Mouse (Mus musculus) adrenal gland, postnatal 25 days (tissue): Measurements from ENCODE around the gene Arvcf. TPM values are rescaled to one million over a fixed set of nuclear protein-coding genes. Genes with fewer than 3 reads are reported as not detected.

ENCODE experiments used
- DNase-seq: peaks from one replicate; pipeline ENCODE4 v3.0.0; 2021; ENCODE audit warnings: mixed read lengths
- long read RNA-seq: library from polyadenylated mRNA; stranded (forward); transcript quantifications from one replicate; pipeline ENCODE4 v2.0.0, GENCODE M21; 2021
- total RNA-seq: library from RNA; stranded (reverse); gene quantifications from 2 replicates; pipeline ENCODE4 v1.2.3, GENCODE M21; 2021

Arvcf gene
- 30.3 and 48.1 TPM in 2 replicates for total RNA-seq
- long read RNA-seq, full-length matches to known transcripts = 23 of 61 reads
- long read RNA-seq, partial matches to known transcripts = 22 of 61 reads
- long read RNA-seq, other reads (novel, unspliced or antisense) = 16 of 61 reads

DNA sequence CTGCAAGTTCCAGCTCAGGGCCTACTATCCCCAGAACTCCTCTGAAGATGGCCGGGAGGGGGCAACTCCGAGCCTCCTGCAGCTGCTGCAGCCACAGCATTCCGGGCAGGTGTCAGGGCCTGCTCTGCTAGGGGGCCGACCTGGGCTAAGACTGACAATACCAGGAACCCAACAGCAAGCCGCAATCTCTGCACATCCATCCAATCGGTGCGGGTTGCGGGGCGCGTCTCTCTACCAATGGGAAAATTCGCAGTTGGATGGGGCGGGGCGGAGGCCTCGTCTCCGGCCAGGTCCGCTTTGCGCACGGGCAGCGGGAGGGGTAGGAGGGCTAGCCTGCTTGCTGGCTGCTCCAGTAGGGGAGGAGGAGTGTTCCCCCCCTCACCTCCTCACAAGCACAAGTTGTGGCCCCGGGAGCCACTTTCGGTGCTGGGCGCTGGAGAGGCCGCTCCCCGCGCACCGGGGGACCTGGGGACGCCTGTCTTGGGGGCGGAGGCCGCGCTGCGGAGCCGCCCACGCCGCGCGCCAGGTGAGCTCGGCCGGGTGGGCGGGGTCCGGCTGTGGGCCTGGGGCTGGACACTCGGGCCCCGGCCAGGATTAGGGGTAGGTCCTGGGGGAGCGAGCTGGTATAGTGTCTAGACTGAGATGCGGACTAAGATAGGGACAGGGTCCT is at the start of gene Arvcf, which contains the start of gene Tango2:
Gene Arvcf (plus strand): TSS at position 252 of the 670 bp plus-strand sequence.
Gene Tango2 (minus strand): TSS at position 173 of the 670 bp plus-strand sequence.
- peak; percentile 92 for DNase-seq

GRCm38 (mm10) chr16:18308159-18308558 is 39.8 kb upstream of the Arvcf start:
- DNase-seq = no peak

- DNase-seq = no peak
Observed at GRCm38 (mm10) chr16:18318992-18319391, 29.0 kb upstream of the Arvcf start.

- DNase-seq = no peak
Observed at GRCm38 (mm10) chr16:18321443-18321842, 26.5 kb upstream of the Arvcf start.

DNA sequence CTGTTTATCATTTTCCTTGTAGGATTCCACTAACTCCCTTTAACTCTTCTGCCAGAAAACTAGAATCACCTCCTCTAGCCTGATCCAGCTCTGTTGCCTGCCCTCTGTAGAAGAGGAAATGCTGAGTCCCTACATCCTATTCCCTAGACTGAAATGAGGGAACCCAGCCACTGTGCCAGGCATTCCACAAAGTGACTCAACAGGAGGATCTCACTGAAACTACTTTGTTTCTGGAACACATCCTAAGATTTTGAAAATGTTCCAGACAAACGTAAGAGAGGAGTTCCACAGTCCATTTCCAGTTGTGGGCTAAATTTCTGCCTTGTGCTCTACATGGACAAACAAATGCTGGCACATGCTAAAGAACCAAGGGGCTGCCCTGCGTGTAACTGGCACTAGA is 24.5 kb upstream of the Arvcf start:
- DNase-seq = no peak

GRCm38 (mm10) chr16:18324031-18324430 is 24.0 kb upstream of the Arvcf start:
- no peak for DNase-seq

- no peak for DNase-seq
Observed at GRCm38 (mm10) chr16:18325741-18326140, 22.2 kb upstream of the Arvcf start.

DNA sequence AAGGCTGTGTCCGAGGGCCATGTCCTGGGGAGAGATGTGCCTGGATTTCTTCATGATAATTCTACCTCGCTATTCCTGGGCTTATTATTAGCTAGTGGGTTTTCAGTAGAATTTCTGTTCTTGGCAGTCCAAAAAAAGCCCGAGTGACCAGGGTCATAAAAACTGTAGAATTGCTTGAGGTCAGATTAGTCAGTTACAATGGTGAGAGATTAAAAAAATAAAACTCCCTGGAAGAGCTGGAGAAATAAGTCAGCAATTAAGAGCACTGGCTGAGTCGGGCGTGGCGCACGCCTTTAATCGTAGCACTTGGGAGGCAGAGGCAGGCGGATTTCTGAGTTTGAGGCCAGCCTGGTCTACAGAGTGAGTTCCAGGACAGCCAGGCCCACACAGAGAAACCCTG is 20.0 kb upstream of the Arvcf start:
- no peak for DNase-seq

DNA sequence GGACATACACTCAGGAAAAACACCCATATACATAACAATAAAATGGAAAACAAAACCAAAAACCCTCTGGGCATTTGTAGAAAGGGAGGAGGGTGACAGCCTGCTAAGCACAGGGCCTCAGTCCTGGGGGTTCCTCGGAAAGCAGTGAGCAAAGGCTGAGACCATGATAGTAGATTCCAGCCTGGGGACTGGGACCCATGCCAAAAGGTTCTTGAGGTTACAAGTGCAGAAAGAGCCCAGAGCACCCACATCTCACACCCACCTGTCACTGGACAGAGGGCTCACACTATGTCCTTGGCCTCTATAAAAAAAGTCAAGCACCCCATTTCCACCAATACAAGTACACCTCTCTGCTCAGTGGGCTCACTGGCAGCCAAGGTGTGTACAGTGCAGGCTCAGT is 19.5 kb upstream of the Arvcf start:
- peak; percentile 21 for DNase-seq

DNA sequence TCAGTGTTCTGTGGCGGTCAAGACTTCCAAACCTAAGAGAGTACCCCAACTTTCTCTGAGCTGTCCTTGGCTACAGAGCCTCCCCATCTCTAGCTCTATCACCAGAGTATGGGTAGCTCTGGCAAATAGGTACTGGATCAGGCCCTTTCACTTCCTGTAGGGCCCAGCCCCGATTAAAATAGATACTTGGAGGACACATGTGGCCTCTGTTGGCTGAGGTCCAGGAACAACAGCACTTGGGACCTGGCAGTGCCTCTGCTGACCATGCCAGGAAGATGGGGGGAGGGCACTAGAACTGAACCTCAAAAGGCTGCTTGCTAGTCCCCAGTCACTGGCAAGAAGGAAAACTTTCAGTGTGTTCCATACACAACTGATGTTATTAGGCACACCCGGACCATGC is 14.0 kb upstream of the Arvcf start:
- peak; percentile 47 for DNase-seq

GRCm38 (mm10) chr16:18335981-18336380 is 12.0 kb upstream of the Arvcf start:
- no peak for DNase-seq

DNA sequence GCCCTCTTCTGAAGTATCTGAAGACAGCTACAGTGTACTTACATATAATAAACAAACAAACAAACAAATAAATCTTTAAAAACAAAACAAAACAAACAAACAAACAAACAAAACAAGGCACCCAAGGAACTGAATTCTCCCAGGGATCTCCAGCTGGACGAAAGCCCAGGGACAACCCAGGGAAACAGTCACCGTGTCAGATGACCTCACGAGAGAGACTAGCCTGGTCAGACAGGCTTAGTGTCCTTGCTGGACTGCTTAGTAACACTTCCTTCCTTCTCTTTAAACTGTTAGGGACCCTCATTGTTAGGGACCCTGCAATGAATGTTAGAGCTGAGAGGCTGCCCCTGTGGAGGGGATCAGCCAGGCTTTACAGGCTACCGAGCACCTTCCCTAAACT is 10.7 kb upstream of the Arvcf start:
- peak; percentile 46 for DNase-seq

DNA sequence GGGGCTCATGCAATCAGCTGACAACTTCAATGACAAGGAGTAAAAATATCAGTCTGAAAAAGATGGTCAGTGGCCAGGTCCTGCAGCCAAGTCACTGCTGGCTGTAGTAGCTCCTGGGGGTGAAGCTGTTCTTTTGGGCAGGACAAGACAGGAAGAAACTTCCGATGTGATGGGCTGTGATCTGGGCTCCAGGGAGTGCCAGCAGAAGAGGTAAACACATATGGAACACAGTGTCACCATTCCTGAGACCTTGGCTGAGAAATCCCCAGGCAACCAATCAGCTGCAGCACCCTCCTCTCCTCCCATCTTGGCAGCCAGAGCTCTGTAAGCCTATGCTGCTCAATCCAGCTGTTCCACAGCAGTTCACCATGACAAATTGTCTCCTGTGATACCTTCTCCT is 8.1 kb upstream of the Arvcf start:
- DNase-seq = peak; percentile 16

DNA sequence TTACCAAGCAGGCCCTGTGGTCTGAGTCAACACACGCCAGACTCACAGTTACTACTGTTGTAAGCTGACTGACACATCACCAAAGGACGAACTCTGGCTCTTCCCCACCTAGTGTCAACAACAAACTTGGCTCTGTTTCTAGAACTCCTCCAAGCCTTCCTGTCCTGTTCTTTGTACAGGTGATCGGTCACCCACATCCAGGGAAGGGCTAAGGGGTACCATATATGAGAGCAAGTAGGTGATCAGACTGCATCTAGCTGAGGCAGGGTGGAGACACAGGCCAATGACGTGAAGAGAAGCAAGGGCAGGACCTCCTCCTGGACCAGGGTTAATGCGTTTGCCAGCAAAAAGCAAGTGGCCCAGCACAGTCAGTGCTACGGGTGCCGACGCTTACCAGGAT is 6.4 kb upstream of the Arvcf start:
- no peak for DNase-seq

- no peak for DNase-seq
Observed at GRCm38 (mm10) chr16:18342076-18342475, 5.9 kb upstream of the Arvcf start.

DNA sequence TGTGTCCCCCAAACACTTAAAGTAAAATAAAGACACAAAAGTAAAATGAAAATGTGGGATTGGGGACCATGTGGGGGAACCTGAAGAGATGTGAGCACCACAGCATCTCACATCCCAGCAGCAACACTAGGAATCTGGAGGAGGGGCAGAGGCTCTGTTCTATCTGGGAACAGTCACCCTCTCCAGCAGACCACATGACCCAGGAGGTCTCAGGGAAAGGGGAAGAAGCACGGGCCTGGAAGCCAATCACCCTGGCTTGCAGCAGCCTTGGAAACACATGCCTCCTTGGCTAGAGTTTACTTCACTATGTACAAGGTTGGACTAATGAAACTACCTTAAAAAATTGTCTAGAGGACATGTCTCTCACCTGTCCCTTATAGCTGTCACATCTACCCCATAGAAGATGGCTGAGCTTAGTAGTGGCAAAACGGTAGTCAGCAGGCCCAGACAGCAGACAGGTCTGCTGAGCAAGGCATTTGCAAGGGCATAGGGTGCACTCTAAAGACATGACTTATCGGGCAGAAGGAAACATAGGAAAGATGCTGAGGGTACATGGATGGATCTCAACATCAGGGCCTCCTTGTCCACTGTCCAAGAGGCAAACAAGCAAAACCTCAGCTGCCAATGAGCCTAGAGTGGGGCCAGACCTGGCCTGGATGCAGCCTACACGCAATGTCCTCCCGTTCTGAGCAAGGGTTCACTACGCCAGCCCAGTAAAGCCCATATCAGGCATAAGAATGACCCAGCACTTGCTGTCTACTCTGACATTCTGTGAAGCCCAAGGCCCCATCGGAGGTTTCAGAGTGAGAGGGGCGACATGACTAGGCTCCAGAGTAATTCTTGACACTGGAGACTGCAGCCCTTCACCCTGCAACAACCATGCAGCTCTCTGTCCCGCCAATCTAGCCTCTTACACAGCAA is 5.1 kb upstream of the Arvcf start:
- no peak for DNase-seq

GRCm38 (mm10) chr16:18343778-18344177 is 4.2 kb upstream of the Arvcf start:
- peak; percentile 99 for DNase-seq

DNA sequence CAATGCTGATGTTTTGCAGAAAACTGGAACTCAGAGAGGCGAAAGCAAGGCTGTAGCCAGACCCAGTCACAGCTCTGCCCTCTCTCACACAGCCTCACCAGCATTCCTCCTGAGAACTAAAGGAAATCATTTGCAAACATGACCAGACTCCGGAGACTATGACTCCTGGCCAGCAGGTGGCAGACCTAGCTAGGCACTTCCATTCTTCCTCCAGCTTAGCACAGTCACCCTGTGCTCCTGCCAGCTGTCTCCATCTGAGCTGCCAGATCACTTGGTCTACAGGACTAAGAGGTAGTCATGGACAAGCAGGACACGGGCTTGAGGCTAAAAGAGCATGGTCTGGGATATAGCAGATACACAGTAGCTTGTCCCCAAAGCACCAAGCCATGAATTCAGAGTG is 2.7 kb upstream of the Arvcf start:
- DNase-seq = peak; percentile 81

DNA sequence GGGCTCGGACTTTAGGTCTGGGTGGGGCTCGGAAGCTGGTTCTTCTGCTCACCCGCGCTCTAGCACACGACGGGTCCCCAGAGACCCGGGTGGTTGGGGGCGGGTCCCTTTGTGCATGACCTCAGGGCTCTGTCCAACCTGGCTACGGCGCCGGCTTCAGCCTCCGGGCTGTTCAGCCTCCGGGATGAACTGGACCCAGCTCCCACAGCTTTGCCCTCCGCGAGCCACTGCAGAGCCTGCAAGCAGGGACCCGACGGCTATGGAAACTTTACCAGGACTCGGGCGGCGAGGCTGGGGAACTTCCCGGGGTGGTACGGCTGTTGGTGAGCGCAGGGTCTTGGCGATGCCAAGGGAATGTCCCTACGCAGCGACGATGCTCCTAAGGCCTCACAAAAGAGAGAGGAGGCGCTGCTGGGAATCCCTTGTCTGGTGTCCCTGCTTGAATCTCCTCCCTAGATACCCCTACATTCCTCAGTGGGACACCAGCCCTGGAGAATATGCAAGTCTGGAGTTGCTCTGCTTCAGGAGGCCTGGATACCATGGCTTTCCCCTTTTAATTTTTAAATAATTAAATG is 706 bp downstream of the Arvcf start:
- peak; percentile 45 for DNase-seq

DNA sequence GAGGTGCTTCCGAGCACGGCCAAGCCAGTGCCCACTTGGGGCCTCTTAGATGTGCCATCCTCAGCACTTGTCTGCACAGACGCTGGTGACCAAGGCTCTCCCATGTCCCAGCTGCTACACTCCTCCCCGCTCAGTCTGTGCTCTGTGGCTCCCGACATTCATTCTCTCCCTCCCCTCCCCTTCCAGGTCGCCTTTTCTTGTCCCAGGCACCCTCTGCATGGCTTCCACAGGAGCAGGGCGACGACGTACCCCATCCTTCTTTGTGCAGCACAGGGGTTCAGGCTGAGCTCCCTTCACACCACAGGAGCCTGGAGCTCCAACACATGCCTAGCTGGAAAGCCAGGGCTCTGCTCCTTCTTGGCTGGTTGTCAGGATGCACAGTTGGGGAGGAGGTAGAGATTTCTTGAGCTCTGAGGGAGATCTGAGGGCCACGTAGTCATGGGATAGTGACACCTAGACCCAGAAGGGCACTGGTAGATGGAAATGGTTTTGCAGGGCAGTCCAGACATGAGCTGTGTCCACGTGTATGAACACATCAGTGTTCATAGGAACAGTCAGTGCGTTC is 1.9 kb downstream of the Arvcf start:
- no peak for DNase-seq

GRCm38 (mm10) chr16:18351313-18352055 is 3.5 kb downstream of the Arvcf start:
- DNase-seq = peak; percentile 49

DNA sequence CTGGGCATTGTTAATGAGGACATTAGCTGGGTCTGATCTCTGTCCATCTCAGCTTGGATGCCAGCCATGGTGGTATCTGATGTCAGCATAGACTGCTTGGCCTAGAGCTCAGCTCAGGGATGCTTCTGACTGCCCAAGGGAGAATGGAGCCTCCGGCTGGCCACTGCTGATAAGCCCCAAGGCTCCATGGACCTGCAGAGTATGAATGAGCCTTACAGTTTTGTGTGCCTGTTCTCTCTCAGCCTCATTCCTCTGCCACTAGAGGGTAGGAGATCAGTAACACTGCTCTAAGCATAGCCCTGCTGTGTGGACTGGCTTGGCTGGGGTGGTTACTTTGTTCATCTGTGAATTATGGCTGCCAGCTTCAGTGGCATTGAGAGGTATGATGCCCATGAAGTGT is 5.1 kb downstream of the Arvcf start:
- no peak for DNase-seq
